Mouse (Mus musculus): ENCODE data around the gene Dnajc13. TPM values are rescaled to one million over a fixed set of nuclear protein-coding genes. Genes with fewer than 3 reads are reported as not detected.
A peak's percentile ranks its signal among the peaks of the same experiment; 100 is the strongest.

Dnajc13 gene
- 20.8 and 21.9 TPM in 2 replicates for polyA plus RNA-seq (2015; fragmentation: Nextera tagmentation; extraction: Ambion mirVana)

GRCm38 (mm10) chr9:104262823-104263352 is at the start of gene Dnajc13:
Dnajc13 (minus strand) TSS chr9:104262930.
- ATAC-seq (replicated peaks; ENCODE audit: low FRiP score, low read depth) = peak; percentile 98
- H3K27me3 ChIP-seq (ENCODE audit: insufficient read depth, low read length) = no peaks in the 10 kb centered on the region
- 0 out of 2 replicates have a peak, but pooled peaks cover 10% of the 10 kb centered on the region for H3K4me1 ChIP-seq (replicated peaks; ENCODE audit: insufficient read depth, low read length)
- H3K9me3 ChIP-seq (replicated peaks; ENCODE audit: low read length) = no peaks in the 10 kb centered on the region
- TF ChIP-seq CTCF (IDR thresholded peaks at IDR 0.05; ENCODE audit: low read depth) = 0 out of 2 replicates have a peak, but pooled peaks have one; percentile 19
- peak within 1 kb of the TSS; percentile 96 for H3K27ac ChIP-seq
- WGBS = under 1% methylated on average over 60 of the region's 60 CpGs
- H3K4me3 ChIP-seq (replicated peaks; ENCODE audit: low read depth, low read length) = peak within 1 kb of the TSS; percentile 98
- no peaks in the 10 kb centered on the region for H3K36me3 ChIP-seq (ENCODE audit: insufficient read depth, low read length)
- peak within 1 kb of the TSS; percentile 65 for H3K4me2 ChIP-seq (ENCODE audit: low read length)
- peak within 1 kb of the TSS; percentile 97 for H3K9ac ChIP-seq (ENCODE audit: low read depth, low read length)
- peak; percentile 98 for DNase-seq (ENCODE audit: low spot score)

GRCm38 (mm10) chr9:104306734-104307133 is 44.0 kb upstream of the Dnajc13 start:
- H3K9me3 ChIP-seq (replicated peaks; ENCODE audit: low read length) = no peaks in the 10 kb centered on the region
- 13% methylated on average over 6 of the region's 6 CpGs for WGBS
- DNase-seq (ENCODE audit: low spot score) (peak; percentile 87), ATAC-seq (replicated peaks; ENCODE audit: low FRiP score, low read depth) (0 out of 2 replicates have a peak, but pooled peaks have one; percentile 44)
- no peaks in the 10 kb centered on the region for H3K36me3 ChIP-seq (ENCODE audit: insufficient read depth, low read length)
- H3K27ac ChIP-seq = no peak overlapping the region
- H3K4me2 ChIP-seq (ENCODE audit: low read length) = no peak overlapping the region
- H3K4me1 ChIP-seq (replicated peaks; ENCODE audit: insufficient read depth, low read length) = no peaks in the 10 kb centered on the region; the same call in 1 of the 2 replicates
- no peaks in the 10 kb centered on the region for H3K27me3 ChIP-seq (ENCODE audit: insufficient read depth, low read length)
- H3K4me3 ChIP-seq (replicated peaks; ENCODE audit: low read depth, low read length) = no peak overlapping the region
- peak; percentile 97 for TF ChIP-seq CTCF (IDR thresholded peaks at IDR 0.05; ENCODE audit: low read depth)
- no peak overlapping the region for H3K9ac ChIP-seq (ENCODE audit: low read depth, low read length)

DNA sequence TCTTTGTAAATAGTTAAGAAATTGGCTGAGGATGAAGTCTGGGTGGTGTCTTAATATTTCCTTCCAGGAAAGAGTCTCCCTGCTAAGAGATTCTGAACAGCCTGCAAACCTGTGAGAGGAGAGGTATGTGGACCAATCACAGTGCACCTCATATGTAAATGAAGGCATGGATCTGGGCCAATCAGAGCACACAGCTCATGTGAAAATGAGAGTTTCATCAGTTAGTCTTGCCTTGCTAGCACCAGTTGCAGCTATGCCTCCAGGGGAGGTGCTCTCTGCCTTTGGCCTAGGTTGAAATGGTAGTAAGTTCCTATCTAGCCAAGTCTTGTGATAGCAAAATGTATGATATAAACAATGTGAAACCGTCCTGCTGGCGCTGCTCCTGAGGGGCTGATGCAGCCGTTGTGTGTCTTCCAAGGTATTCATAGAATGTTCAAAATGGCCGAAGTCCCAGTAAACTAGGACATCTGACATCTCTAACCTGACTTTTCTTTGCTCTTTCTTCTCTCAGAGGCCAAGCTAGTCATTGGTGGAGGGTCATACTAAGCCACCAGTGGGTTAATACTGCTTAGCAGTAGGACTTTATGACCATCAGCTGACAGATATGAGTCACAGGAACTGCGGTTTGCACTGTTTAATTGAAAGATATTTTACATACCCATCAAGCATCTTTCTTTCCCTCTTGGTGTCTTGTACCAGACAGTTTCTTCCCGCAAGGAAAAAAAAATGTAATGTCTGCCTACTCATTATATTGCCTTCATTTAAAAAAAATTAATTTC is 42.8 kb upstream of the Dnajc13 start:
- ATAC-seq (replicated peaks; ENCODE audit: low FRiP score, low read depth) = peak; percentile 57; the same call in 1 of the 2 replicates
- H3K27ac ChIP-seq = peak overlapping the region; percentile 70; the same call in 1 of the 2 replicates
- H3K36me3 ChIP-seq (ENCODE audit: insufficient read depth, low read length) = no peaks in the 10 kb centered on the region
- DNase-seq (ENCODE audit: low spot score) = peak; percentile 26
- WGBS = 83% methylated on average over 6 of the region's 6 CpGs
- H3K27me3 ChIP-seq (ENCODE audit: insufficient read depth, low read length) = no peaks in the 10 kb centered on the region
- H3K4me2 ChIP-seq (ENCODE audit: low read length) = no peak overlapping the region
- no peak overlapping the region for H3K4me3 ChIP-seq (replicated peaks; ENCODE audit: low read depth, low read length)
- H3K9ac ChIP-seq (ENCODE audit: low read depth, low read length) = no peak overlapping the region
- TF ChIP-seq CTCF (IDR thresholded peaks at IDR 0.05; ENCODE audit: low read depth) = no peak
- no peaks in the 10 kb centered on the region for H3K9me3 ChIP-seq (replicated peaks; ENCODE audit: low read length)
- H3K4me1 ChIP-seq (replicated peaks; ENCODE audit: insufficient read depth, low read length) = no peaks in the 10 kb centered on the region; the same call in 1 of the 2 replicates

GRCm38 (mm10) chr9:104304800-104305199 is 42.1 kb upstream of the Dnajc13 start:
- Histone ChIP-seq H3K4me1 (replicated peaks; ENCODE audit: insufficient read depth, low read length) (no peaks in the 10 kb centered on the region; the same call in 1 of the 2 replicates), H3K9ac (ENCODE audit: low read depth, low read length) (no peak overlapping the region), H3K36me3 (ENCODE audit: insufficient read depth, low read length) (no peaks in the 10 kb centered on the region), H3K4me3 (replicated peaks; ENCODE audit: low read depth, low read length) (no peak overlapping the region), H3K9me3 (replicated peaks; ENCODE audit: low read length) (no peaks in the 10 kb centered on the region), H3K4me2 (ENCODE audit: low read length) (no peak overlapping the region), H3K27me3 (ENCODE audit: insufficient read depth, low read length) (no peaks in the 10 kb centered on the region), H3K27ac (peak overlapping the region; percentile 70; the same call in 1 of the 2 replicates)
- peak; percentile 67 for ATAC-seq (replicated peaks; ENCODE audit: low FRiP score, low read depth)
- DNase-seq (ENCODE audit: low spot score) = peak; percentile 72
- no peak for TF ChIP-seq CTCF (IDR thresholded peaks at IDR 0.05; ENCODE audit: low read depth)
- WGBS = 39% methylated on average over 10 of the region's 10 CpGs

DNA sequence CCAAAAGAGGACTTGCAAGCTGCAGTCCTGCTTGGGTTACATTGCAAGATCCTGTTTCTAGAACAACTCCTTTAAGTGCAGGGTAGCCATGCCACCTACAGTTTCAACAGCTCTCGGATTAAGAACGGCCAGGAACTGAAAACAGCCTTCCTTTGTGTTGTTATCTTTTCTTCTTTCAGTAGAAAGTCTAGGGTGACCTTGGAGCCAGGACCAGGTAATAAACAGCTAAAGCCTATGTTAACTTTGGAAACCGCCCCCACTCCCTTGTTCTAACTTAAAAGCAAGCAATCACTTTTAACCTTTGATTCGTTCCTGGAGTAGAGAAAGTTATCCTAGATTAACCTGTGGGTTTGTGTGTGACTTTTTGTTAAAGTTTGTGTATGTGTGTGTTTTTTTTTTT is 41.6 kb upstream of the Dnajc13 start:
- H3K27me3 ChIP-seq (ENCODE audit: insufficient read depth, low read length) = no peaks in the 10 kb centered on the region
- 32% methylated on average over 4 of the region's 4 CpGs for WGBS
- no peak for ATAC-seq (replicated peaks; ENCODE audit: low FRiP score, low read depth)

DNA sequence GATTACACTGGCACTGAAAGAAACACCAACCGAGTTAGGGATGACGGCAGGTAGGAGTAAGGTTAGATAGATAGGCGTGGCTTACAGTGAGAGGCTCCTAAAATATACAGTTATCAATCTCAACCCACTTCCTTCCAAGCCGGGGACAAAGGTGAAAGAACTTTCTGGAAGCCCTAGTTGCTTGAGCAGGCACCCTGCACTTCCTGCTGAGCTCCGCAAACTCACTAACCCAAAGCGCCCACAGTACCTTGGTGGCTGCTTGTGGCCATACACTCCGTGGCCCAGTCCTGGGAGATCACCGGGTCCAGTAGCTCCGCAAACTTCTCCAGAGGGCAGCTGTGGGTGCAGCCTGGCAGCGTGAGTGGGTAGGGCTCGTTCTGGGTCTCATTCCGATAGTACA is 37.8 kb upstream of the Dnajc13 start:
- Histone ChIP-seq H3K4me2 (ENCODE audit: low read length) (no peak overlapping the region), H3K9ac (ENCODE audit: low read depth, low read length) (no peak overlapping the region), H3K4me3 (replicated peaks; ENCODE audit: low read depth, low read length) (no peak overlapping the region), H3K36me3 (ENCODE audit: insufficient read depth, low read length) (no peaks in the 10 kb centered on the region), H3K27ac (no peak overlapping the region), H3K27me3 (ENCODE audit: insufficient read depth, low read length) (no peaks in the 10 kb centered on the region), H3K9me3 (replicated peaks; ENCODE audit: low read length) (no peaks in the 10 kb centered on the region), H3K4me1 (replicated peaks; ENCODE audit: insufficient read depth, low read length) (no peaks in the 10 kb centered on the region; the same call in 1 of the 2 replicates)
- DNase-seq (ENCODE audit: low spot score) = no peak
- no peak for ATAC-seq (replicated peaks; ENCODE audit: low FRiP score, low read depth)
- TF ChIP-seq CTCF (IDR thresholded peaks at IDR 0.05; ENCODE audit: low read depth) = no peak
- WGBS = 77% methylated on average over 12 of the region's 12 CpGs

More for the DNA sequence above, 41.6 kb upstream of the Dnajc13 start:
- Histone ChIP-seq H3K4me3 (replicated peaks; ENCODE audit: low read depth, low read length) (no peak overlapping the region), H3K27ac (peak overlapping the region; percentile 38; the same call in 1 of the 2 replicates), H3K9me3 (replicated peaks; ENCODE audit: low read length) (no peaks in the 10 kb centered on the region), H3K4me2 (ENCODE audit: low read length) (no peak overlapping the region), H3K4me1 (replicated peaks; ENCODE audit: insufficient read depth, low read length) (no peaks in the 10 kb centered on the region; the same call in 1 of the 2 replicates), H3K9ac (ENCODE audit: low read depth, low read length) (no peak overlapping the region), H3K36me3 (ENCODE audit: insufficient read depth, low read length) (no peaks in the 10 kb centered on the region)
- DNase-seq (ENCODE audit: low spot score) = peak; percentile 71
- TF ChIP-seq CTCF (IDR thresholded peaks at IDR 0.05; ENCODE audit: low read depth) = no peak
